Mouse (Mus musculus): ENCODE results near the gene Pde10a.

GRCm38 (mm10) chr17:8648310-8648709 is 123.1 kb downstream of the Pde10a start:
- TF ChIP-seq CTCF (IDR thresholded peaks at IDR 0.05) (no peak), POLR2A (IDR thresholded peaks at IDR 0.05; ENCODE audit: insufficient read depth, low read depth, low read length) (no peak), EP300 (IDR thresholded peaks at IDR 0.05; ENCODE audit: insufficient read depth, low read depth, low read length) (no peak)
